Mouse (Mus musculus): Measurements from ENCODE around the gene Gm21865. TPM values are rescaled to one million over a fixed set of nuclear protein-coding genes. Genes with fewer than 3 reads are reported as not detected.

The Gm21865 gene
- polyA plus RNA-seq (2014; fragmentation: Illumina TruSeq; extraction: RNeasy Lipid Tissue Mini Kit (QIAGEN cat#74804); ENCODE audit: low replicate concordance) = not detected

GRCm38 (mm10) chrY:40316803-40317202 lies at the start of gene Gm21865:
Gm21865 (minus strand) TSS chrY:40316903.

Other genes starting within 250 kb of the Gm21865 start
- not detected for gene Gm21882, start 64.6 kb upstream of the Gm21865 start, polyA plus RNA-seq (2014; fragmentation: Illumina TruSeq; extraction: RNeasy Lipid Tissue Mini Kit (QIAGEN cat#74804); ENCODE audit: low replicate concordance)

All from small intestine, adult 10 weeks (tissue).